Mouse (Mus musculus): ENCODE results near the gene Olfr574. TPM values are rescaled to one million over a fixed set of nuclear protein-coding genes. Genes with fewer than 3 reads are reported as not detected.

The Olfr574 gene
- total RNA-seq (2023) = not detected in 2 replicates

GRCm38 (mm10) chr7:102948167-102948566 is at the start of gene Olfr574:
TSS of gene Olfr574 (plus strand) at chr7:102948467.

DNA sequence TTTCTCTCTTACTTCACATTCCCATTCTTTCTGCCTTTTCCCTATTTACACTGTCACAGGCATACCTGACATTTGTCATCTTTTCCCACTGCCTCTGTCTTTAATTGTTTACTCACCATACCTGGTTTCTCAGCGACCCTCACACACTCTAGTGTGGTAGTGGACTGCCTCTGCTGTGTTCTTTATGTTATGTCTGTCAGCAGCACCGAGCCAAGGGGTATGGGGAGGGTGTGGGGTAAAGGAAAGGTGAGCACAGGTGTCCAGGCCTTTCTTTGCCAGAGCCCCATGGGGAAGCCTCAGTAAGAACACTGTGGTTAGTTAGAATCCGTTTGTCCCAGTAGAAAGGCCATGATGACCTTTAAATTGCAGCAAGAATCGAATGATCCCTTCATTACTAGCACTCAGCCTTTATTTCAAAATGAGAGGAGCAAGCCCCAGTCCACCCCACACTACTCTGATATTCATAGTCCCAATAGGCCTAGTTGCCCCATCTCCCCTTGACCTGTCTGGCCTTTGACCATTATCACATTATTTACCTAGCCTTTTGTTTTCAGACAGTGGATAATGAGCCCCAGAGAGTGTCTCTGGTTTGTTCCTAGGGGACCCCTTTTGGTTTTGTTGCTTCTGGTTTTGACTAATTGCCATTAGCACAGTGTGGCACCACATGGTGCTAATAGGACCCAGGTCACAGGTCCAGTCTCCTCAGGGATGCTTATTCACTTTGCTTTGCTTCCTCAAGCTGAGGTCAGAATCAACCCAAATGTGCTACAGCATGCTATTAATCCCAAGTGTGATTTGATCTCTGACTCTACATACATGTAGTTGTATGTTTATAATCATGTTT is 31.0 kb upstream of the Olfr574 start, which contains the start of gene Olfr571:
Gene Olfr571 (minus strand): TSS at position 505 of the 844 bp plus-strand sequence.

GRCm38 (mm10) chr7:102924109-102924508 is 24.2 kb upstream of the Olfr574 start, which contains the start of gene Olfr572:
TSS of gene Olfr572 (plus strand) at chr7:102924409.

GRCm38 (mm10) chr7:102942475-102942874 is 5.8 kb upstream of the Olfr574 start, which contains the start of gene Olfr573-ps1:
TSS of gene Olfr573-ps1 (minus strand) at chr7:102942575.

DNA sequence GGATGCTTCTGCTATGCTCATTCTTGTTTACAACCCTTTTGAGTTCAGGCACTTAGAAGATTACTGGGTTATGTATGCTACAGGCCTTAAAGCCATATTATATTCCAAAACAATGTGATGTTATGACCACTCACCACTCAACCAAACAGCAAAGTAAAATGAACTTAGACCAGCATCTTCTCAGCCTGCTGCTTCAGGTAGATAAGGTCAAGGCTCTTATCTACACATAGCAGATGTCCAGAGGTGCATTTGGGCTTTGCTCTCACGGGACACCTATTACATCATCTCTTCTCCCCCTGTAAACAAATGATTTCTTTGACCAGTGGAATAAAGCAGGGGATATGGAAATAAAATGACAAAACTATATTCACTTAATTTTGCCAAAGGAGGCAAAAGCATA is 10.3 kb downstream of the Olfr574 start, which contains the start of gene Olfr575:
Gene Olfr575 (minus strand): TSS at position 183 of the 400 bp plus-strand sequence.

DNA sequence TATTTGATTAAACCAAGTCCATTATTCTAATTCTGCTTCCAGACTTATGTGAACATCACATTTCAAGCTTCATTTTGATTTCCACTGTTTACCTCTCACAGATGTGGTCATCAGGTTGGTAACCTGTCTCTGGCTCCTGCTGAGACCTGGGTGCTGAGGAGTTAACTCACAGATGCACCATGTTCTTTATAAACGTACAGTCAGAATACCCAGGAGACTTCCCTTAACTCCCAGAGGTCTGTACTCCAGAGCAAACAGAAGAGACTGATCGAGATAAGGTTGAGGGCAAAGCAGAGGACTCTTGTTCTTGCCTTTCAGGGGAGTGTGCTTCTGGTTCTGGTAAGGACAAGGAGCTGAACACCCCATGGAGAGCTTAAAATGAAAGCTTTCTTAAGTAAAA is 14.1 kb downstream of the Olfr574 start, which contains the start of gene Olfr576:
Gene Olfr576 (plus strand): TSS at position 301 of the 400 bp plus-strand sequence.

DNA sequence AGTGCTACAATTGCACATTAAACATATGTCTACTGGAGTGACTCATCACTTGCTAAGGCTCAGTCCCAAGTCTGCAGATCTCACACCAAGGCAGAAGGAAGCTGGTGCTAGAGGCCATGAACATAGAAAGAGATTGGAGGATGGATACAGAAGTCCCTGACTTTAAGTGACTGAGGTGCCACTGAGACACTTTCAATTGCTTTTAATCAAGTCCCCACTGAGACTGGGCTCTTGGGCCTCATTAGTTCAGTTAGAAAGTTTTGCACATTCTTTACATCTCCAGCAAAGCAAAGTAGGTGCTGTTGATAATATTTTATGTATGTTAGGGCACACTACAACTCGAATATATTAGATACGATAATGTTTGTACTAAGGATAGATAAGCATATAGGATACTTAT is 27.6 kb downstream of the Olfr574 start, which contains the start of gene Olfr577:
Gene Olfr577 (minus strand): TSS at position 101 of the 400 bp plus-strand sequence.

GRCm38 (mm10) chr7:102989224-102989623 is 41.0 kb downstream of the Olfr574 start, which contains the start of gene Olfr578:
TSS of gene Olfr578 (minus strand) at chr7:102989324.

Other genes with a start within 250 kb of the Olfr574 start
- gene Olfr558, start 246.3 kb upstream of the Olfr574 start, total RNA-seq (2023) = not detected in 2 replicates
- not detected in 2 replicates for gene Olfr33, start 229.4 kb upstream of the Olfr574 start, total RNA-seq (2023)
- not detected in 2 replicates for gene Olfr559, start 221.0 kb upstream of the Olfr574 start, total RNA-seq (2023)
- not detected in 2 replicates for gene Olfr560, start 189.1 kb upstream of the Olfr574 start, total RNA-seq (2023)
- gene Olfr78, start 189.0 kb upstream of the Olfr574 start, total RNA-seq (2023) = not detected in 2 replicates
- not detected in 2 replicates for gene Olfr561, start 177.2 kb upstream of the Olfr574 start, total RNA-seq (2023)
- not detected in 2 replicates for gene Olfr564, start 145.0 kb upstream of the Olfr574 start, total RNA-seq (2023)
- not detected in 2 replicates for gene Olfr566, start 89.7 kb upstream of the Olfr574 start, total RNA-seq (2023)
- gene Olfr568, start 71.3 kb upstream of the Olfr574 start, total RNA-seq (2023) = not detected in 2 replicates
- not detected in 2 replicates for gene Olfr569, start 57.6 kb upstream of the Olfr574 start, total RNA-seq (2023)
- not detected in 2 replicates for gene Olfr570, start 53.9 kb upstream of the Olfr574 start, total RNA-seq (2023)
- not detected in 2 replicates for gene Olfr571, start 30.9 kb upstream of the Olfr574 start, total RNA-seq (2023)
- not detected in 2 replicates for gene Olfr572, start 24.1 kb upstream of the Olfr574 start, total RNA-seq (2023)
- gene Olfr573-ps1, start 5.9 kb upstream of the Olfr574 start, total RNA-seq (2023) = not detected in 2 replicates
- not detected in 2 replicates for gene Olfr575, start 10.3 kb downstream of the Olfr574 start, total RNA-seq (2023)
- not detected in 2 replicates for gene Olfr576, start 14.2 kb downstream of the Olfr574 start, total RNA-seq (2023)
- gene Olfr577, start 27.5 kb downstream of the Olfr574 start, total RNA-seq (2023) = not detected in 2 replicates
- gene Olfr578, start 40.9 kb downstream of the Olfr574 start, total RNA-seq (2023) = not detected in 2 replicates
- gene Olfr582, start 89.6 kb downstream of the Olfr574 start, total RNA-seq (2023) = not detected in 2 replicates
- not detected in 2 replicates for gene Olfr583, start 102.8 kb downstream of the Olfr574 start, total RNA-seq (2023)
- gene Olfr584, start 133.4 kb downstream of the Olfr574 start, total RNA-seq (2023) = not detected in 2 replicates
- gene Olfr585, start 149.3 kb downstream of the Olfr574 start, total RNA-seq (2023) = not detected in 2 replicates
- not detected in 2 replicates for gene Olfr586, start 177.2 kb downstream of the Olfr574 start, total RNA-seq (2023)
- gene Olfr588-ps1, start 192.4 kb downstream of the Olfr574 start, total RNA-seq (2023) = not detected in 2 replicates
- not detected in 2 replicates for gene Olfr589, start 207.9 kb downstream of the Olfr574 start, total RNA-seq (2023)
- not detected in 2 replicates for gene Olfr591, start 229.9 kb downstream of the Olfr574 start, total RNA-seq (2023)
- not detected in 2 replicates for gene Olfr592, start 236.3 kb downstream of the Olfr574 start, total RNA-seq (2023)

Data from neutrophil, adult 65 days (primary cell).